In genomic region chr6:56787668-56788067, GRCm38 (mm10) we compare ENCODE assay signal across 15 mouse cellular contexts.
"Had no signal": no experiment of that assay in that cellular context is flagged by ENCODE, and none has a peak within 500 bp of the region (broad histone marks: within the 10 kb centered on the region; RNA-seq: fewer than 3 reads in every experiment).

No protein-coding gene starts in this region.

- DNase-seq: kidney, adult 18-20 months; kidney, postnatal 10 days; kidney, postnatal 4 days; lung, embryonic 14.5 days; lung, postnatal 10 days; lung, postnatal 4 days; retina, postnatal 1 day; right cerebral cortex, postnatal 4 days; thymus, postnatal 14 days had no signal

- ATAC-seq: liver, embryonic 12.5 days; midbrain, embryonic 15.5 days had no signal

- H3K27me3 ChIP-seq: limb, embryonic 15.5 days; liver, embryonic 12.5 days; midbrain, embryonic 15.5 days; neural tube, embryonic 12.5 days; stomach, embryonic 15.5 days had no signal

- H3K27ac ChIP-seq: layer of hippocampus, adult 2 months; limb, embryonic 15.5 days; liver, embryonic 12.5 days; midbrain, embryonic 15.5 days; neural tube, embryonic 12.5 days; stomach, embryonic 15.5 days had no signal

- H3K4me1 ChIP-seq: neural tube, embryonic 12.5 days had no signal

- H3K9me3 ChIP-seq: limb, embryonic 15.5 days; liver, embryonic 12.5 days; midbrain, embryonic 15.5 days; neural tube, embryonic 12.5 days; stomach, embryonic 15.5 days had no signal

- H3K4me3 ChIP-seq: layer of hippocampus, adult 2 months; limb, embryonic 15.5 days; liver, embryonic 12.5 days; midbrain, embryonic 15.5 days; neural tube, embryonic 12.5 days; stomach, embryonic 15.5 days had no signal
